Mouse (Mus musculus) limb, embryonic 15.5 days (tissue): Measurements from ENCODE around the gene Per1. TPM values are rescaled to one million over a fixed set of nuclear protein-coding genes. Genes with fewer than 3 reads are reported as not detected.
A peak's percentile ranks its signal among the peaks of the same experiment; 100 is the strongest.

Experiments
- ATAC-seq: fragments of 200-750 bp; cut with Nextera tagmentation; 2 replicates; pipeline ENCODE4 v1.8.0; 2017; ENCODE audit warnings: low read depth, moderate TSS enrichment; ENCODE audit not compliant: insufficient number of reproducible peaks, low FRiP score, low TSS enrichment
- H3K27ac ChIP-seq: fragments of 300-500 bp; sonication (generic); 2 replicates; pipeline ENCODE4 v1.5.1; 2015; ENCODE audit warnings: moderate library complexity, mild to moderate bottlenecking, inconsistent platforms
- H3K27me3 ChIP-seq: fragments of 300-500 bp; sonication (generic); 2 replicates; pipeline ENCODE4 v1.6.1; 2015; ENCODE audit warnings: inconsistent platforms
- H3K36me3 ChIP-seq: fragments of 300-500 bp; sonication (generic); 2 replicates; pipeline ENCODE4 v1.6.1; 2015; ENCODE audit warnings: inconsistent platforms
- H3K4me1 ChIP-seq: fragments of 300-500 bp; sonication (generic); 2 replicates; pipeline ENCODE4 v1.6.1; 2015; ENCODE audit warnings: inconsistent platforms
- H3K4me2 ChIP-seq: fragments of 300-500 bp; sonication (generic); 2 replicates; pipeline ENCODE4 v1.6.1; 2015; ENCODE audit warnings: mild to moderate bottlenecking, inconsistent platforms
- H3K4me3 ChIP-seq: fragments of 300-500 bp; sonication (generic); 2 replicates; pipeline ENCODE4 v1.5.1; 2015; ENCODE audit warnings: mild to moderate bottlenecking, inconsistent platforms
- H3K9ac ChIP-seq: fragments of 300-500 bp; sonication (generic); 2 replicates; pipeline ENCODE4 v1.6.1; 2015; ENCODE audit warnings: inconsistent platforms
- H3K9me3 ChIP-seq: fragments of 300-500 bp; sonication (generic); 2 replicates; pipeline ENCODE4 v1.6.1; 2016; ENCODE audit warnings: inconsistent platforms
- WGBS: fragments of 180-500 bp; shearing (Covaris S2); methylation state at CpG from one replicate; pipeline ENCODE4 v1.1.7; 2015; 5-methylcytosine and 5-hydroxymethylcytosine counted together
- polyA plus RNA-seq: library from polyadenylated mRNA; unstranded; fragments of >200 nt; fragmentation: Nextera tagmentation; extraction: Ambion mirVana; gene quantifications from 2 replicates; pipeline ENCODE4 v1.2.1, GENCODE M21; 2015

The Per1 gene
- polyA plus RNA-seq, 1 experiment from 2014 or later, result 24.3 TPM

GRCm38 (mm10) chr11:69096987-69097900 is 2.2 kb downstream of the Per1 start:
- peaks cover 26% of the 10 kb centered on the region for H3K36me3 ChIP-seq
- H3K4me1 ChIP-seq, result peaks cover 53% of the 10 kb centered on the region
- 2% methylated on average over 29 of the region's 29 CpGs for WGBS
- H3K27ac ChIP-seq, result peak overlapping the region; percentile 96
- H3K4me2 ChIP-seq, result peak overlapping the region; percentile 90
- no peaks in the 10 kb centered on the region for H3K9me3 ChIP-seq
- ATAC-seq, result peak; percentile 49
- no peaks in the 10 kb centered on the region for H3K27me3 ChIP-seq
- peak overlapping the region; percentile 41 for H3K9ac ChIP-seq
- H3K4me3 ChIP-seq, result peak overlapping the region; percentile 64

GRCm38 (mm10) chr11:69098039-69098761 is 3.2 kb downstream of the Per1 start:
- H3K9ac ChIP-seq, result no peak overlapping the region

GRCm38 (mm10) chr11:69098762-69099091 is 3.7 kb downstream of the Per1 start:
- no peak for ATAC-seq
- Histone ChIP-seq H3K4me1 (peaks cover 53% of the 10 kb centered on the region), H3K27me3 (no peaks in the 10 kb centered on the region), H3K36me3 (peaks cover 34% of the 10 kb centered on the region), H3K4me3 (peak overlapping the region; percentile 64), H3K4me2 (peak overlapping the region; percentile 90), H3K9me3 (no peaks in the 10 kb centered on the region), H3K27ac (peak overlapping the region; percentile 96), H3K9ac (peak overlapping the region; percentile 68)
- WGBS, result 0% methylated on average over 19 of the region's 19 CpGs

More at GRCm38 (mm10) chr11:69098039-69098761, 3.2 kb downstream of the Per1 start:
- H3K9me3 ChIP-seq, result no peaks in the 10 kb centered on the region
- ATAC-seq, result no peak
- H3K27me3 ChIP-seq, result no peaks in the 10 kb centered on the region
- peak overlapping the region; percentile 64 for H3K4me3 ChIP-seq
- peaks cover 29% of the 10 kb centered on the region for H3K36me3 ChIP-seq
- peak overlapping the region; percentile 96 for H3K27ac ChIP-seq
- 27% methylated on average over 8 of the region's 8 CpGs for WGBS
- peaks cover 53% of the 10 kb centered on the region for H3K4me1 ChIP-seq
- peak overlapping the region; percentile 90 for H3K4me2 ChIP-seq

GRCm38 (mm10) chr11:69099177-69099914 is 4.3 kb downstream of the Per1 start:
- no peaks in the 10 kb centered on the region for H3K9me3 ChIP-seq
- no peaks in the 10 kb centered on the region for H3K27me3 ChIP-seq
- H3K4me3 ChIP-seq, result peak overlapping the region; percentile 64
- peaks cover 48% of the 10 kb centered on the region for H3K4me1 ChIP-seq
- WGBS, result under 1% methylated on average over 22 of the region's 22 CpGs
- peak overlapping the region; percentile 90 for H3K4me2 ChIP-seq
- ATAC-seq, result no peak
- peaks cover 40% of the 10 kb centered on the region for H3K36me3 ChIP-seq
- H3K27ac ChIP-seq, result peak overlapping the region; percentile 96
- peak overlapping the region; percentile 68 for H3K9ac ChIP-seq

GRCm38 (mm10) chr11:69099915-69100345 is 4.9 kb downstream of the Per1 start:
- H3K27ac ChIP-seq, result peak overlapping the region; percentile 96
- no peak for ATAC-seq
- peak overlapping the region; percentile 90 for H3K4me2 ChIP-seq
- peaks cover 45% of the 10 kb centered on the region for H3K4me1 ChIP-seq
- peaks cover 46% of the 10 kb centered on the region for H3K36me3 ChIP-seq
- no peaks in the 10 kb centered on the region for H3K27me3 ChIP-seq
- 0 out of 2 replicates have a peak overlapping the region, but pooled peaks have one; percentile 12 for H3K9ac ChIP-seq
- no peaks in the 10 kb centered on the region for H3K9me3 ChIP-seq
- peak overlapping the region; percentile 64 for H3K4me3 ChIP-seq
- under 1% methylated on average over 23 of the region's 23 CpGs for WGBS

- Histone ChIP-seq H3K4me1 (peaks cover 44% of the 10 kb centered on the region), H3K27ac (peak overlapping the region; percentile 96), H3K9me3 (no peaks in the 10 kb centered on the region), H3K4me3 (peak overlapping the region; percentile 64), H3K9ac (0 out of 2 replicates have a peak overlapping the region, but pooled peaks have one; percentile 0), H3K36me3 (peaks cover 55% of the 10 kb centered on the region), H3K27me3 (no peaks in the 10 kb centered on the region), H3K4me2 (peak overlapping the region; percentile 90)
- WGBS, result 89% methylated on average over 20 of the region's 20 CpGs
- ATAC-seq, result no peak
Measured at GRCm38 (mm10) chr11:69100639-69101360, 5.8 kb downstream of the Per1 start.

- ATAC-seq, result no peak
- Histone ChIP-seq H3K4me1 (peaks cover 39% of the 10 kb centered on the region), H3K27me3 (no peaks in the 10 kb centered on the region), H3K9me3 (no peaks in the 10 kb centered on the region), H3K9ac (no peak overlapping the region), H3K4me3 (no peak overlapping the region), H3K27ac (no peak overlapping the region), H3K36me3 (peaks cover 65% of the 10 kb centered on the region), H3K4me2 (no peak overlapping the region)
- WGBS, result 87% methylated on average over 19 of the region's 21 CpGs
Measured at GRCm38 (mm10) chr11:69101604-69102402, 6.8 kb downstream of the Per1 start.

- no peak for ATAC-seq
- no peak overlapping the region for H3K9ac ChIP-seq
- H3K4me1 ChIP-seq, result peaks cover 35% of the 10 kb centered on the region
- no peak overlapping the region for H3K27ac ChIP-seq
- no peak overlapping the region for H3K4me3 ChIP-seq
- peaks cover 71% of the 10 kb centered on the region for H3K36me3 ChIP-seq
- WGBS, result 89% methylated on average over 7 of the region's 7 CpGs
- no peak overlapping the region for H3K4me2 ChIP-seq
- no peaks in the 10 kb centered on the region for H3K9me3 ChIP-seq
- no peaks in the 10 kb centered on the region for H3K27me3 ChIP-seq
Measured at GRCm38 (mm10) chr11:69102403-69102725, 7.3 kb downstream of the Per1 start.

GRCm38 (mm10) chr11:69103121-69103520 is 8.1 kb downstream of the Per1 start:
- 95% methylated on average over 14 of the region's 14 CpGs for WGBS
- no peak for ATAC-seq
- H3K27me3 ChIP-seq, result no peaks in the 10 kb centered on the region
- H3K27ac ChIP-seq, result no peak overlapping the region
- no peaks in the 10 kb centered on the region for H3K9me3 ChIP-seq
- H3K36me3 ChIP-seq, result peaks cover 78% of the 10 kb centered on the region
- H3K4me2 ChIP-seq, result no peak overlapping the region
- no peak overlapping the region for H3K9ac ChIP-seq
- peaks cover 28% of the 10 kb centered on the region for H3K4me1 ChIP-seq
- no peak overlapping the region for H3K4me3 ChIP-seq

- no peaks in the 10 kb centered on the region for H3K27me3 ChIP-seq
- H3K4me2 ChIP-seq, result no peak overlapping the region
- 91% methylated on average over 15 of the region's 15 CpGs for WGBS
- H3K27ac ChIP-seq, result no peak overlapping the region
- peaks cover 21% of the 10 kb centered on the region for H3K4me1 ChIP-seq
- H3K9me3 ChIP-seq, result no peaks in the 10 kb centered on the region
- no peak overlapping the region for H3K4me3 ChIP-seq
- no peak overlapping the region for H3K9ac ChIP-seq
- peaks cover 85% of the 10 kb centered on the region for H3K36me3 ChIP-seq
- ATAC-seq, result no peak
Measured at GRCm38 (mm10) chr11:69103531-69104435, 8.8 kb downstream of the Per1 start.
